Mouse (Mus musculus) layer of hippocampus, postnatal 10 days (tissue): ENCODE measurements around the gene Adam1b. TPM values are rescaled to one million over a fixed set of nuclear protein-coding genes. Genes with fewer than 3 reads are reported as not detected.
"Not testable (repeated sequence)": the region's sequence is repeated elsewhere in the genome, so short reads cannot be mapped to it uniquely, and the experiment has no call there.

ENCODE experiments used
- DNase-seq, 2 experiments: peaks; one replicate each; pipeline ENCODE4 v3.0.0; 2021; ENCODE audit warnings: low spot score in 2 of 2
- long read RNA-seq: library from polyadenylated mRNA; stranded (forward); transcript quantifications from one replicate; pipeline ENCODE4 v2.0.0, GENCODE M21; 2023
- total RNA-seq, 2 experiments: library from RNA; stranded (reverse); gene quantifications; 2 replicates each; pipeline ENCODE4 v1.2.3; 2021

Gene Adam1b
- total RNA-seq: under 1 TPM in 1 of 2 experiments, not detected in 1; 0.11 TPM
- long read RNA-seq: 0 reads

DNA sequence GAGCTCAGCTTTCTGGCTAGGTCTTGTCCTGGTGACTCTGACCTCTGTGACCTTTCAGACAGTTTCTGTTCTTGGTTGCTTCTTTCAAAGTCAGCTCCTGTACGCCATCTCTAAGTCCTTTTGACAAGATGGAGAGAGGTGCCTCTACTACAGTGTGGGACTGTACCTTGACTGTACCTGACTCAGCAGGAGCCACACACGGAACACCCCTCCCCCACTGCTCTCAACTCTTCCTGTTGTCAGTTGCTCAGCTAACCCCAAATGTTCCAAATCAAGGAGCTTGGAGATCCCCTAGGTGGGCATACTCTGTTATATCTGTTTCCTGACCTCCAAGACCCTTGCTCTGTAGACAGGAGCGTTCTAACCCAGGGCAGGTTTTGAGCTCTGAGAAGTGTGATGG is at the start of gene Adam1b:
Adam1b (minus strand) TSS at position 205 of the 400 bp plus-strand sequence.
- no peak for DNase-seq

DNA sequence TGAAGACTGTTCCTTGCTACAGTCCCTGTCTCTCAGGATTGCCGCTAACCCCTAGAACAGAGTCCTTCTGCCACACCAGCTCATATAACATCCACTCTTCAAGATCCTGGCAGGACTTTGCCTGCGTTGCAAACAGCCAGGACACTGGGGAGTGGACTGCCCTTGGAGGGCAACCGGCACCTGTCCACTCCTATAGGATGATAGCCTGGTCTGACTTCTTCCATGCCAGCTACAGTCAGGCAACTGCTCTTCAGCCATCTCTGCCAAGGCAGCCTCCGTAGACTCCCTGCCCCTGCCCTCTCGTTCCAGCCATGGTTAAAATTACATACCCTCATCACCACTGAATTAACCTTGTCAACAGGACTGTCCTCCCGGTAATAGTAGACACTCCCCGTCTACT is 46.0 kb upstream of the Adam1b start:
- DNase-seq: no peak

DNA sequence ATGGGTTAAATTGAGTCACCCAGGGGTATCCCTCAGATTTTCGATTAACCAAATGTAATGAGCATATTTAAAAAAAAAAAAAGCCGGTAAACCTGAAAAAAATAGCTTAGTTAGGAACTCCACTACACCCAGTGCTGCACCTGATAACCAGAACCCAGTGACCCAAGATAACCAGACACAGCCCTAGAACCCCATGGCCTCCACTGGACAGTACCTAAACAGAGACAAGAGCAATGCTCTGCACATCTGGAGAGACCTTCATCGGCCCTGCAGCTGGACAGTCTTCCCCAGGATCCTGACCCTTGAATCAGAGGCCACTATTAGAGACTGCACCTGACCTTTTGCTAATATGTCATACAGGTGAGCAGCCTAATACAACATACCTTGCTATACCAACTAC is 43.8 kb upstream of the Adam1b start:
- no peak for DNase-seq

DNA sequence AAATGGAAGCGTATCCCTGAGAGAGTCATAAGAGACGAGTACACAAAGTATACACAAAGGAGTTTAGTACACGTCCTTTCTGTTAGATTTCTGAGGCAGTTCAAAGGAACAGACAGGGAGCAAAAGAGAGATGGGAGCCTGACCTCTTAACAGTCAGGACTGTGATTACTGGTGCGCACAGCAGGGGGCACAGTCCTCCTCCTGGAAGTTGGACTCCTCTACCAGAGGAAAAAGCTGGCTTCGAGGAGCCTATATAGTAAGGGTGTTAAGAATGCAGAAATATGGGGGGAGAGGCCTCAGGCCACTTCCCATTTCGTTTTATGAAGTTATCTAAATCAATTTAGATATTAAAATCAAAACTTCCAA is 43.3 kb upstream of the Adam1b start:
- peak; percentile 48 to 58 for DNase-seq

DNA sequence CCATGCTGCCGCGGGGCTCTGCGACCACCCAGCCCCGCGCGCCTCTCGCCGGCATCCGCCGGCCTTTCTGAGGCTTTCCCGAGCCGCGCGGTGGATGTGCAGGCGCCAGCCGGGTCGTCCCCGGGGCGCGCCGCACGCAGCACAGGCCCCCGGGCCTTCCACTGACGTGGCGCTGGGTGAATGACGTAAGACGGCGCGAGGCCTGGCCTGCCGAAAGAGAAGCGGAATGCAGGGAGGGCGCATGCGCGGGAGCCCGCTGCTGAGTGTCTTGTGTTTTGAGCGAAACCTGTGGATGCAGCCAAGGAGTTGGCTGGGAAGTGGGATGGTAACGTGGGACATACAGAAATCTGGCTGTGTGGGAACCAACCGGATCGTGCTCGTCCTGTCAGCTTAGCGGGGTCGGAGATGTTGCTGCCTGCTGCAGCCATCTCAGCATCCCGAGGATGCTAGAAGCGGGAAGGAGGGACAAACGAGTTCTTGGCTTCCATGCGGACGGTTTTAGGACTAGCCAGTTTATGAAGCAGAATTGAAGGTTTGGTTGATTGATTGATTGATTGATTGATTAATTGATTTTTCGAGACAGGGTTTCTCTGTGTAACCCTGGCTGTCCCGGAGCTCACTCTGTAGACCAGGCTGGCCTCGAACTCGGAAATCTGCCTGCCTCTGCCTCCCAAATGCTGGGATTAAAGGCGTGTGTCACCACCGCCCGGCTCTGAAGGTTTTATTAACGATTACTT is 42.7 kb upstream of the Adam1b start, which contains the start of gene Mapkapk5:
Mapkapk5 (minus strand) TSS at position 113 of the 737 bp plus-strand sequence.
- peak; percentile 98 to 99 for DNase-seq

DNA sequence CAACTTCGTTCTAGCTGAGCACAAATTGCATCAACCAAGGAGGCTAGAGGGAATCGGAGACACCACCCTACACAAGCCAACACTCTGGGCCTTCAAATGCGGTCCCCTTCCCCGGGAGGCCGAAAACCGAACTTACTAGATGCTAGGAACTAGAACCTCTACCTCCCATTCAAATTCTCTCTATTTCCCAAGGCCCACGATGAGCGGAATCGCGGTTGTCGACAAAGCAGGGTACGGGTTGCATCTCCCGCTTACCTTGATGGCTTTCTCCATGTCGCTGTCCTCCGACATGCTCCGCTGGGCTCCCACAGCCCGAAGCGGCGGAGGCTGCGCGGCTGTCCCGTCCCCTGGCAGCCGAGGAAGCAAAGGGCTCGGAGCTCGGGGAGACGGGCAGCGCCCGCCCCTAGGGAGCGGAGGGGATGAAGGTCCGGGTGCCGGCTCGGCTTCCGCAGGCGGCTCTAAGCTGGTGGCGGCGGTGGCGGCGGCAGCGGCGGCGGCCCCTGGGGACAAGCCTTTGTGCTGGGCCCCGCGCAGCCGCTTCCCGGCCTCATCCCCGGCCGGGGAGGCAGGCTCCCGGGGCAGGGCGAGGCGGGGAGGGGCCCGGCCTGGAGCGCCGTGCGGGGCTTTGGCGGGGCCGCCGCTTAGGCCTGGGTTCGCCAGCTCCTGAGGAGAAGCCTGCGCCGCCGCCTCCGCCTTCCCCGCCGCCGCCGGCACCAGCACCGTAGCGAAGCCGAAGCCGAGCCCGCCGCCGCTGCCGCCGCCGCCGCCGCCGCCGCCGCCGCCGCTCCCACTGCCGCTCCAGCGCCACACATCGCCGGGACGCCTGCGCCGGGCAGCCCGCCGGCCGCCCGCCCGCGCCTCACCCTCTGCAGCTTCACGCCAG is 41.9 kb upstream of the Adam1b start, which contains the start of the genes Adam1a and Gm42878:
Adam1a (minus strand) TSS at position 573 of the 883 bp plus-strand sequence.
Gm42878 (minus strand) TSS at position 573 of the 883 bp plus-strand sequence.
- DNase-seq: no peak

DNA sequence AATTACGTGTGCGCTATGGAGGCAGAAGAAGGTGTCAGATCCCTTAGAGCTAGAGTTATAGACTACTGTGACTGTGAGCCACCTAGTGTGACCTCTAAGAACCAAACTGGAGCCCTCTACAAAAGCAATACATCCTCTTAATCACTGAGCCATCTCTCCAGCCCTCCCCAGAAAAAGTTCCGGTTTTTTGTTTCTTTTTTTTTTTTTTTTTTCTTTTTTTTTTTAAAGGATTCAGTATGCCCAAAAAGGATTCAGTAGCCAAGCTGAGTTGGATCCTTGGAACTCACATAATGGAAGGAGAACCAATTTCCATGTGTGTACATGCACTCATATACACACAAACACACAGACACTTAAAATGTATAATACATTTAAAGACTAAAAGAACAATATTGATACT is 40.1 kb upstream of the Adam1b start:
- no peak for DNase-seq

DNA sequence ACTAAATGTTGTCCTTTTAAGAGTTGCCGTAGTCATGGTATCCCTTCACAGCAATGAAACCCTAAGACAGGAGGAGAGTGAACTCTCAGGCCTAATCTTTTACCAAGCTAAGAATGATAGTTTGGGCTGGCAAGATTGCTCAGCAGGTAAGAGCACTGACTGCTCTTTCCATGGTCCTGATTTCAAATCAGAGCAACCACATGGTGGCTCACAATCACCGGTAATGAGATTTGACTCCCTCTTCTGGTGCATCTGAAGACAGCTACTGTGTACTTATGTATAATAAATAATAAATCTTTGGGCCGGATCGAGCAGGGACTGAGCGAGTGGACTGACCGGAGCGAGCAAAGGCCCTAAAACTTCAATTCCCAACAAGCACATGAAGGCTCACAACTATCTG is 38.0 kb upstream of the Adam1b start:
- no peak for DNase-seq

DNA sequence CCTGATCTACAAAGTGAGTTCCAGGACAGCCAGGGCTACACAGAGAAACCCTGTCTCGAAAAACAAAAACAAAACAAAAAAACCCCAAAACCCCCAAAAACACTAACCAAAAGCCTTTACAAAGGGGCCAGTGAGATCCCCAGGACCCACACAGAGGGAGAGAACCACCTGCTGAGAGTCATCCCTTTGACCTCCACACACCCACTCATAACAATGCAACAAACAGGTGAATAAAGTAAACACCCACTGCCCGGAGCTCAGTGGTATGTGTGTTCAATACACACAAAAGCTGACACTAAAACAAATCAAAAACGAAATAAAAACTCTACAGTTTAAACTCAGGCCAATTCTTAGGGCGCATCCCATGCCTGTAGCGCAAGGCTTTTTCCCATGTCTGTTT is 36.8 kb upstream of the Adam1b start:
- no peak for DNase-seq

DNA sequence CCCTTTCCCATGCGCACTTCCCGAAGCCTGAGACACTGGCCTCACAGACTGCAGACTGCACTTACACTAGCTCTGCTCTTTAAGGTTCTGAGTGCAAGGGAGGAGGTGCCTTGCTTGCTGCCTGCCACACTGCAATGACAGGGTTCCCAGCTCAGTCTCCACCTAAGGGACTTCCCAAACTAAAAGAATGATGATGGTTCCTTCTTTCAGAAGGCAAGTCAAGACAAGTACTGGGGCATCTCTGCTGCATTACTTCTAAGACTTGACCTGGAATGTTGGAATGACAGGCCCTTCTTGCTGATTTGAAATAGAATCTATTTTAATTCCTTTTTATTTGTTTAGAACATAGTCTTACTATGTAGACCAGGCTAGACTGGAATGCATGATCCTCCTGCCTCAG is 34.4 kb upstream of the Adam1b start:
- DNase-seq: no peak

DNA sequence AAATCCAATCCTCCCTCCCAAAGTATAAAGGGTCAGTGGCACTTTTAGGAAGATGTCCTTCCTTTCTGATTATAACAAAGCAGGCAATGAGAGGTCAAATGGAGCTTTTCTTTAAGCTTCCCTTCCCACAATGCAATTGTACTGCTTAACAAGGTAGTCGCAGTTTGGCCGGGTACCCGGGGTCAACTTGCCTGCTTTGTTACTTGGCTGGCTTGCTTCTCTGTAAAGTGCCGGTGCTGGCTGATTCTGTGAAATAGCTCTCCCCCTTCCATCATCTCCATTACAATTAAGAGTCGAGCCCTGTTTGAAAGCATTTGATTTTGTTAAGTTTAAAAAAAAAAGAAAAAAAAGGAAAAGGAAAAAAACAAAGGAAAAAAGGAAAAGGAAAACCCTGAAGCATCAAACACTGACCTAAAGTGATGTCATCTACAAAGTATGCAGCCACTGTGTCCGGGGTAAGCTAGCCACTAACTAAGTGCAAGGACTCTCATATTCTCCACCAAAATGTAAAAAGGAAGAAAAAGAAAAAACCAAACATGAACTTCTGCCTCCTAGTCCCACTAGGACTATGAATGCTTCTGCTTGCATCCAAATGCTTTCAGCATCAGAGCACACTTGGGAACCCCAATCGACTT is 33.8 kb upstream of the Adam1b start:
- DNase-seq: no peak

DNA sequence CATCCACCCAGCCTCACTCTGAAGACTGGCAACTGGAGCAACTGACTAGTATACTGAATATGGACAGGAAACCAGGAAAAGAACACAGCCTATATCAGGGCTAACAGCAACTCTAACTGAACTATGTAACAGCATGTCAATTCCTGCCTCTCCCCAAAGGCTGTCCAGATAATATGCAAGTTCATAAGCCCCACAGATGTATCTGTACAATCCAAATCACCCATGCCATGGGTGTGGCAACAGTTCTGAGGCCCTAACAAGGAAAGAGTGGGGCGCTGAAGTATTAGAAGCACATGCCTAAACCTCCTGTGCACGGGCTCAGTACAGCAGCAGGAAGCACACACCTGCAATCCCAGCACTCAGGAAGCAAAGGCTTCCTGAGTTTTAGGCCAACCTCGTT is 31.9 kb upstream of the Adam1b start:
- DNase-seq: no peak

DNA sequence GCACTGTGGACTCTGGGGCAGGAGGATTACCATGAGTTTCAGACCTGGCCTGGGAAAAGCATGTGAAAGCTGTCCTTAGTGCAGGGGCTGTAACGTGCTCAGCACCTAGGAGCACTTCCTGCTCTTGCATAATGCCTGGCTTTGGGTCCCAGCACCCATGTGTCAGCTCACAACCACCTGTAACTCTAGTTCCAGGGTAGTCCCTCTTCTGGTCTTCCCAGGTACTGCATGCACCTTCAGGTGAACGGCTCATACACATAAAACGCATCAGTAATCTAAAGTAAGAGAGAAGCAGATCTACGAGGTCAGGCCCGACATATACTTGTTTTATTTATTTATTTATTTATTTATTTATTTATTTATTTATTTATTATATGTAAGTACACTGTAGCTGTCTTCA is 31.3 kb upstream of the Adam1b start:
- no peak for DNase-seq

DNA sequence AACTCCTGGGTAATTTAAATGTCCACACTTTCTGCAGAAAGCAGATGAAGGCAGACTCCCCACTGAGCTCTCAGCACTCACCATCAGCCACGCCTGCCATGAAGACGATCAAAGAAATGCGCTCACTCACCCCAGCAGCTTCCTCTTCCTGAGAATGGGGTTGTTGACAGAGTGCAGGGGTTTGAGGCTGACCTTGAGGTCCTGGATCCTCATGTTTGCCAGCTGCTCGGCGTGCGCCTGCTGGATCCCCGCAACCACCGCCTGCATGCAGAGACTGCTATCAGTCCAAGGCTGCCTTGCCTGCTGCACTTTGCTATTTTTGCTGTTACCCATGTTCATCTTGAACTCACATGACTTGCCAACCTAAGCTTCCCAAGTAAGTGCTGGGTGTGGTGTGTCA is 23.7 kb upstream of the Adam1b start:
- DNase-seq: no peak

DNA sequence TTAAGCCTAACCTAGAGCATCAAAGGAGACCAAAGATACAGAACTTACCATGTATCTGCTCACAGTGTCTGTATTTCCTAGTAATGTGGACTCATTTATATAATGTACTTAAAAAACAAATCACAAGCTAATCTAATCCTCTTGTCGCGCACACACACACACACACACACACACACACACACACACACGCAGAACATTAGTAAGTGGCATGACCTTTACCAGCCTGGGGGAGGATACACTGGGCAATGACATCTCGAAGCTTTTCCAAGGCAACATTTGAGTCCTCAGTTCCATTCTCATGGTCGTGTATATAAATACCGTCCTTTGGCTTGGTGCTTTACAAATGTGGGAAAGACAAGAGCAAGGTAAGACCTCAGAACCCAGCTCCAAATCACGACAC is 23.3 kb upstream of the Adam1b start:
- no peak for DNase-seq

DNA sequence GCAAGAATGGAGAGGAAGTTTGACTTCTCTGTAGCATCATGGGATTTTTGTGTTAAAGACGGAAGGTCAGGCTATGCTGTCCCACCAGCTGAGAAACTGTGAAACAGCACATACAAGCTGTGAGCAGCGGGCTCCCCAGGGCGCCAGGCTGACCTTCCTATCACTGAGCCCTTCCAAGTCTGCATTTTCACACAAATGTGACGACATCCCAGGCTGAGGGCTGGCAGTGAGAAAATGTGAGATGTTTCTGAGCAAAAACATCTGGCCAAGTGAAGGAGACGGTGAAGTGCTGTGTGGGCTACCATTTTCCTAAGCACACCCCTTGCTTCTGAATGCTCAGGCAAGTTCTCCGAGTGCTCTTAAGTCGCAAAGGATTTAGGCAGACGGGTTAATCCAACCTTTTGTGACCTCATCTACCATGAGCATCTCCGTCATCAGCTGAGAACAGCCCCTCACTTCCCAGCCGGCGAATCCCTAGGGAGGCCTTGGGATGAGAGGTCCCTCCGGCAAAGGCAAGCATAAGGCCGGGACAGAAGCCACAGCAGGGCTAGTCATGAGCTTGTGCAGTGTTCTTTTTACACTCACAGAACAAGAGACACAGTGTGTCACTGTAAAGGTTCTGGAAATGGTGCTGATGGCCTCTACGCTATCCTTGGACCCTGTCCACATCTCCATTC is 22.7 kb upstream of the Adam1b start:
- DNase-seq: no peak

DNA sequence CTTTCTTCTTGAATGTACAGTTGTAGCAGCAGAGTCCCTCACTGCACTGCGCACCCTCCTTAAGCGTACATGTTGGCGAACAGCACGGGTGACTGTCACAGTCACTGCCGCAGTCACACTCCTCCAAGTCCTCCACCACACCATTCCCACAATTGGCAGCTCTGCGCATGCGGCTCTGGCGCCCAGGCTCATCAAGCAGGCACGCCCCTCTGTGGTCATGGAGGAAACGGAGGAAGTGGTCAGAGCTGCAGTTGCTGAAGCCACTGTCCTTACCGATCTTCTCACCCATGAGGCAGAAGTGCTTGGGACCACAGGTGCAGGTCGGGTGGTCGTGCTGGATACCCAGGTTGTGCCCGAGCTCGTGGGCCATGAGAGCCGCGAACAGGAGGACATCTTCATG is 16.5 kb upstream of the Adam1b start:
- DNase-seq: not testable (repeated sequence)

DNA sequence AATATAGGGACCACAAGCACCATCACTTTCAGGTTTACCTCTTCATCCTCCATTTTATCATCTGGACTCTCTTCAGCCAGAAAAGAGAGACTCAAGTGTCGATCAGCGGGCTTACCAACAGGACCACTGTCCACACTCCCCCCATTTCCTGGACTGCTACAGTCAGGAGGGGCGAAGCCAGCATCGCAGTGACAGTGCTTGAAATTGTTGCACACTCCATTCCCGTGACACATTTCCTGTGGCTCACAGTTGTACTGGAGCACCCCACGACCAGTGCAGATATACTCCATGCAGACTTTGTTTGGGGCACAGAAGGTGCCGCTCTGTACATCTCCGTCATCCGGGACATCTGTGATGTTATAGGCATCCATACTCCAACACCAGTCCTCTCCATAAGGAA is 15.7 kb upstream of the Adam1b start:
- DNase-seq: no peak

DNA sequence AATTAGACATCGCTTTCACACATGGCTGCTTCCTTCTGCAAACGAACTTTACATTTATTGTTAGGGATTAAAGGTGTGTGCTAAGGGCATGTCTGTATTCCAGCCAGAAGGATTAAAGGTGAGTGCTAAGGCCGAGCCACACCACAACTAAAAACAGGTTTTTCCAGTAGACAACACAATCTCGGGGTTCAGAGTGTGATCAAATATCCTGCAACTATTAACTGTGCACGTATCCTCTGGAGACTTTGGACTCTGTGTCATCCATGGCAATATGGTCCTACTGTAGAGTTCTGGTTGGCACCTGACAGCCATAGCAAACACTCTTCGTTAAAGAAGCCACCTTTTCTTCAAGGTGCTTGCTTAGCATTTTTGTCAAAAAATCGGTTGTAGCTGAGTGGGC is 6.8 kb upstream of the Adam1b start:
- DNase-seq: no peak

DNA sequence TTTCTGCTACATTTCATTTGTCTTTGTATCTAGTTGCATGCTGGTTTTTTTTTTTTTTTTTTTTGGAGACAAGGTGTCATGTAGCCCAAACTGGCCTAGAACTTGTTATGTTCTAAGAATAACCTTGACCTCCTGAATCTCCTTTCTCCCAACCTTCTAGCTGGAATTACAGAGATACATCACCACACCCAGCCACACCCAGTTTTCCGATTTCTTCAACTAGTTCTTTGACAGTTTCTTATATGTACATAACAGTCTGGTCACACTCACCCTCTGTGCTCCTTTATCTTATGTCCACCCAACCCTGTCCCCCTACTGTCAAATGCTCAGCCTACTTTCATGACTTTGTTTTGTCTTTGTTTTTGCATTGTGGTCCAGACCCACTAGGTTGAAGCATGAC is 3.6 kb upstream of the Adam1b start:
- no peak for DNase-seq

DNA sequence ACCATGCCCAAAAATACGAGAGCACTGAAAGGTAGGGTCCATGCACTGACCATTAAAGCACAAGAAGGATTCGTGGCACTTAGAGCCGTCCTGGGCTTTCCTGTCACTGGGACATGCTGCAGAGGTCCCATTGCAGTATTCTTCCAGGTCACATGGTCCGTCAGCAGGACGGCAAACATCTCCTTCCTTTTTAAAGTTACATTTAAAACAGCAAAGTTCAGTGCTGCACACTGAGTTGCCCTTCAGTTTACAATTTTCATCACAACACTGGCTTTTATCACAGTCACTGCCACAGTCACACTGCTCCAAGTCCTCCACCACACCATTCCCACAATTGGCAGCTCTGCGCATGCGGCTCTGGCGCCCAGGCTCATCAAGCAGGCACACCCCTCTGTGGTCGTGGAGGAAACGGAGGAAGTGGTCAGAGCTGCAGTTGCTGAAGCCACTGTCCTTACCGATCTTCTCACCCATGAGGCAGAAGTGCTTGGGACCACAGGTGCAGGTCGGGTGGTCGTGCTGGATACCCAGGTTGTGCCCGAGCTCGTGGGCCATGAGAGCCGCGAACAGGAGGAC is 1.7 kb downstream of the Adam1b start:
- not testable (repeated sequence) for DNase-seq
